Mouse (Mus musculus): ENCODE data around the gene Hhat. TPM values are rescaled to one million over a fixed set of nuclear protein-coding genes. Genes with fewer than 3 reads are reported as not detected.

The Hhat gene
- total and polyA plus RNA-seq, 3 experiments: 1.6 to 2.8 (median 2.1) TPM

DNA sequence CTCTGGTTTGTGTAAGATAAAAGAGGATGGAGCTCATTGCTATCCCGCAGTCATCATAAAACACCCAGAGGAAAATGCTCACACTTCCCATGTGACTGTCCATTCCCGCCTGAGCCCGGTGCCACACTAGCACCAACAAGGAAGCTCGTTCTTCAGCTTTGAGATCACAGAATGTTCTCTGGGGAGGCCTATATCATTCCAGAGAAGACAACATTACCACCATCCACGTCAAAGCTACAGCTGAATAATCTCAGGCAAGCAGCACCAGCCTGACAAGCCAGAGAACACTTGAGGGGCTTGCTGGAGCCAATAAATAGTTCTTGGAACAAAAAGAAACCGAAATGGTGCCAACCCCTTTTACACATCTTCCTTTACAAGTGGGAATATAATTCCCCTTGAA is 113.6 kb downstream of the Hhat start:
- no peak overlapping the region for H3K9ac ChIP-seq (ENCODE audit: low read depth, low read length)
- no peak for DNase-seq
- no peaks in the 10 kb centered on the region for H3K27me3 ChIP-seq (ENCODE audit: control insufficient read depth, insufficient read depth, low read length)
- TF ChIP-seq EP300 (IDR thresholded peaks at IDR 0.05; ENCODE audit: insufficient read depth, low read depth, low read length) (no peak), CTCF (IDR thresholded peaks at IDR 0.05) (no peak), POLR2A (IDR thresholded peaks at IDR 0.05; ENCODE audit: insufficient read depth, low read depth, low read length) (no peak)
- no peaks in the 10 kb centered on the region for H3K36me3 ChIP-seq (ENCODE audit: control insufficient read depth, insufficient read depth, low read length)
- no peak overlapping the region for H3K27ac ChIP-seq
- no peak overlapping the region for H3K4me3 ChIP-seq
- 61% methylated on average over 6 of the region's 6 CpGs for WGBS
- intact Hi-C loops (cut with DNase I): no loop called here
- no peaks in the 10 kb centered on the region for H3K79me2 ChIP-seq (replicated peaks; ENCODE audit: control insufficient read depth, insufficient read depth, low read length)
- no peaks in the 10 kb centered on the region for H3K4me1 ChIP-seq (ENCODE audit: control insufficient read depth, insufficient read depth, low read length)

DNA sequence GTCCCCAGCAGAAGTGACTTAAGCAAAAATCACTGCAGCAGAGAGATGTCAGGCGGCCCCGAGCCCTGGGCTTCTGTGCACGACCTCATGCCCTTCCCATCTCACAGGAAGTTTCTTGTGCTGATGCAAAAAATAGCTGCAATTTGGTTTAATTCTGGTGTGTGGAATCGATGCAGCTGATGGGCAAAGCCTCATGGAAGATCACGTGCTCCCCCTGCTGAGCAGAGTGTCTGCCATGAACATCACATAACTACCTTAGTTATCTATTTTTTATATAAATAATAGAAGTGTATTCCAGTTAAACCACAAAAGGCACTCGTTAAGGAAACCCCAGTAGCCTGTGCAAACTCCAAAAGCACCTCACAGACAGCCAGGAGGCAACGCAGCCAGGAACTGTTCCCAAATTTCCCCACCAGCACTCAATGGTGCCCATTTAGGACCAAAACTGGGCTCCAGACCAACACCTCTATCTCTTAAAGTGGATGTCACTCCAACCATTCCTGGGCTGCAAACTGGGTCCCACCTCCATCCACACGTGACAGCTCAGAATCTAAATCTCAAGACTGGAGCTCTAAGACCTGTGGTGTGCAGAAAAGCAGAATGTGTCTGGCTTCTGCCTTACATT is 118.9 kb downstream of the Hhat start:
- TF ChIP-seq CTCF (IDR thresholded peaks at IDR 0.05): 0 out of 2 replicates have a peak, but pooled peaks have one; percentile 17
- TF ChIP-seq POLR2A (IDR thresholded peaks at IDR 0.05; ENCODE audit: insufficient read depth, low read depth, low read length): no peak
- 0 out of 2 replicates have a peak, but pooled peaks have one; percentile 53 for TF ChIP-seq EP300 (IDR thresholded peaks at IDR 0.05; ENCODE audit: insufficient read depth, low read depth, low read length)
- Histone ChIP-seq H3K4me1 (ENCODE audit: control insufficient read depth, insufficient read depth, low read length) (no peaks in the 10 kb centered on the region; the same call in 1 of the 2 replicates), H3K27me3 (ENCODE audit: control insufficient read depth, insufficient read depth, low read length) (no peaks in the 10 kb centered on the region), H3K27ac (peak overlapping the region; percentile 55), H3K9ac (ENCODE audit: low read depth, low read length) (no peak overlapping the region; the same call in 1 of the 2 replicates), H3K4me3 (no peak overlapping the region), H3K36me3 (ENCODE audit: control insufficient read depth, insufficient read depth, low read length) (no peaks in the 10 kb centered on the region), H3K79me2 (replicated peaks; ENCODE audit: control insufficient read depth, insufficient read depth, low read length) (no peaks in the 10 kb centered on the region)
- peak in 1 of 2 experiments; percentile 51 for DNase-seq
- intact Hi-C loops (cut with DNase I): loop anchor here (5.0 kb wide), 1 partner anchor 40 kb away; no protein-coding TSS in a partner anchor
- 31% methylated on average over 8 of the region's 8 CpGs for WGBS

DNA sequence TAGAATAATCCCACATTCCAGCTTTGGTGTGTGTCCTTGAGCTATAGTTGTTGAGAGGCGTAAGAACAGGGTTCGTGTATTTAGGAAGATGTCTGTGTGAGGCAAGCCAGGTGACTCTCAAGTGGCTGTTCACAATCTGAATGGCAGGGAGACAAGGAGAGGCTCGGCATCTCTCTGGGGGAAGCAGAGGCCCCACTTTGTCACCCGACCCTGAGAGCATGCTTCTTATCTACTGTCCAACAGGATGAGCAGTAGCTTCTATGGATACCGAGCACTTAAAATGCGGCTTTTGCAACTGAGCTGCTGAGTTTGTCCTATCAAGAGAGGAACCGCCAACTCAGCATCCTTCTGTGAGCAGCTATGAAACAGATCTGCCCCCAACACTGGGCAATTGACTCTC is 120.4 kb downstream of the Hhat start:
- TF ChIP-seq POLR2A (IDR thresholded peaks at IDR 0.05; ENCODE audit: insufficient read depth, low read depth, low read length): no peak
- TF ChIP-seq CTCF (IDR thresholded peaks at IDR 0.05): no peak
- no peak for TF ChIP-seq EP300 (IDR thresholded peaks at IDR 0.05; ENCODE audit: insufficient read depth, low read depth, low read length)
- Histone ChIP-seq H3K27me3 (ENCODE audit: control insufficient read depth, insufficient read depth, low read length) (no peaks in the 10 kb centered on the region), H3K4me1 (ENCODE audit: control insufficient read depth, insufficient read depth, low read length) (no peaks in the 10 kb centered on the region; the same call in 1 of the 2 replicates), H3K9ac (ENCODE audit: low read depth, low read length) (no peak overlapping the region), H3K36me3 (ENCODE audit: control insufficient read depth, insufficient read depth, low read length) (no peaks in the 10 kb centered on the region), H3K79me2 (replicated peaks; ENCODE audit: control insufficient read depth, insufficient read depth, low read length) (no peaks in the 10 kb centered on the region), H3K4me3 (no peak overlapping the region), H3K27ac (no peak overlapping the region)
- DNase-seq: no peak
- WGBS: 58% methylated on average over 7 of the region's 7 CpGs
- intact Hi-C loops (cut with DNase I): loop anchor here (5.0 kb wide), 1 partner anchor 38 kb away; no protein-coding TSS in a partner anchor

DNA sequence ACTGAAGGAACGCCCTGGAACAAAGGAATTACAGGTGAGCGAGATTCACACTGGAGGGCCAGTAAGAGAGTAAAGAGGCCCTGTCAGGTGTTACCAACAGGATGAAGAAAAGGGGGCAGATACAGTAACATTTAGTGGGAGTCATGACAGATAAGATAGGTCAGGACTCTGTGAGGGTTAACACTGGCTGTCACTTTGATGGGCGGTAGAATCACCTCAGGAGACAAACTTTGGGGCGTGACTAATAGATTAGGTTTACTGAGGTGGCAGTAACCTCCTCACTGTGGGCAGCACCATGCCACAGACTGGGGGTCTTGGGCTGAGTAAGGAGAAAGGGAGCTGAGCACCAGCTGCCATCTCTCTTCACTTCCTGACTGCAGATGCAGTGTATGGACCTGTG is 121.0 kb downstream of the Hhat start:
- Histone ChIP-seq H3K27ac (no peak overlapping the region), H3K4me1 (ENCODE audit: control insufficient read depth, insufficient read depth, low read length) (no peaks in the 10 kb centered on the region; the same call in 1 of the 2 replicates), H3K36me3 (ENCODE audit: control insufficient read depth, insufficient read depth, low read length) (no peaks in the 10 kb centered on the region), H3K27me3 (ENCODE audit: control insufficient read depth, insufficient read depth, low read length) (no peaks in the 10 kb centered on the region), H3K9ac (ENCODE audit: low read depth, low read length) (no peak overlapping the region), H3K79me2 (replicated peaks; ENCODE audit: control insufficient read depth, insufficient read depth, low read length) (no peaks in the 10 kb centered on the region), H3K4me3 (no peak overlapping the region)
- WGBS: 91% methylated on average over 4 of the region's 4 CpGs
- TF ChIP-seq CTCF (IDR thresholded peaks at IDR 0.05) (no peak), EP300 (IDR thresholded peaks at IDR 0.05; ENCODE audit: insufficient read depth, low read depth, low read length) (no peak), POLR2A (IDR thresholded peaks at IDR 0.05; ENCODE audit: insufficient read depth, low read depth, low read length) (no peak)
- no peak for DNase-seq
- intact Hi-C loops (cut with DNase I): loop anchor here (5.0 kb wide), 1 partner anchor 38 kb away; no protein-coding TSS in a partner anchor

DNA sequence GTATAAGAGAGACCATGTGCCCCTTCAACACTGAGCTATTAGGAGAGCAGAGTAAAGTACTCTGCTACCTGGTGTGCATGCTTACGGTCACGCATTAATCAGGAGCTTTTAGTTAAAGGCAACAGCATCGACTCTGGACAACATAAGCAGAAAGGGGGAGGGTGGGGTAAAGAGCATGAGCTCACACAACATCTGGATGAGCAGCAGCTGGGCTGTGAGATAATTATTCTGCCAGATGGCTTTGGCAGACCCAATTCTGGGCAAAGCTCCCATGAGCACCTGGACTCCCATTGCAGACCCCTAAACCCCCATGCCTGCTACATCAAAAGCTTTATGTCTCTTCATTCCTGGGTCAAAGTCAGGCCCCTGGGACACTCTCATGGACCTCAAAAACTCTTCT is 121.8 kb downstream of the Hhat start:
- TF ChIP-seq EP300 (IDR thresholded peaks at IDR 0.05; ENCODE audit: insufficient read depth, low read depth, low read length): no peak
- TF ChIP-seq POLR2A (IDR thresholded peaks at IDR 0.05; ENCODE audit: insufficient read depth, low read depth, low read length): no peak
- no peak for TF ChIP-seq CTCF (IDR thresholded peaks at IDR 0.05)
- no peaks in the 10 kb centered on the region for H3K27me3 ChIP-seq (ENCODE audit: control insufficient read depth, insufficient read depth, low read length)
- H3K79me2 ChIP-seq (replicated peaks; ENCODE audit: control insufficient read depth, insufficient read depth, low read length): no peaks in the 10 kb centered on the region
- H3K4me3 ChIP-seq: no peak overlapping the region
- no peak overlapping the region for H3K9ac ChIP-seq (ENCODE audit: low read depth, low read length)
- H3K4me1 ChIP-seq (ENCODE audit: control insufficient read depth, insufficient read depth, low read length): no peaks in the 10 kb centered on the region; the same call in 1 of the 2 replicates
- no peak overlapping the region for H3K27ac ChIP-seq
- 71% methylated on average over 3 of the region's 3 CpGs for WGBS
- intact Hi-C loops (cut with DNase I): no loop called here
- no peaks in the 10 kb centered on the region for H3K36me3 ChIP-seq (ENCODE audit: control insufficient read depth, insufficient read depth, low read length)
- DNase-seq: no peak

DNA sequence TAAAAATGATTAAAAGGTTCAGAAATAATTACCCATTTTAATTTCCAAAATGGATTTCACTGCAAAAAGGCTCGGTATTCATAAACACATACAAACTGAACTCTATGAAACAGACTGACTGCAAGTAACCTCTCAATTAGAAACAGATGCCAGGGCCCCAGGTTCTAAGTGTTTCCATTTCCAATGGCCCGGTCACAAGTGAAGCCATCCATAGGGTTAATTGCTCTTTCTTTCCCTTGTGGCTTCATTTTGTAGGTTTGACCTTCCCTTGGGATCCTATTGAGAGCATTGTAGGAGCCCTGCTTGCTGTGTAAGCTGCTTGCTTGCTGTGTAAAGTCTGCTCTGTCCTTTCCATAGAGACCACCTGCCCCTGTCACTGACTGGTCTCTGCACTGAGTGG is 123.7 kb downstream of the Hhat start:
- no peaks in the 10 kb centered on the region for H3K27me3 ChIP-seq (ENCODE audit: control insufficient read depth, insufficient read depth, low read length)
- WGBS: 89% methylated on average over 2 of the region's 2 CpGs
- H3K4me3 ChIP-seq: no peak overlapping the region
- DNase-seq: no peak
- TF ChIP-seq POLR2A (IDR thresholded peaks at IDR 0.05; ENCODE audit: insufficient read depth, low read depth, low read length): no peak
- no peak for TF ChIP-seq EP300 (IDR thresholded peaks at IDR 0.05; ENCODE audit: insufficient read depth, low read depth, low read length)
- intact Hi-C loops (cut with DNase I): no loop called here
- no peak overlapping the region for H3K27ac ChIP-seq
- no peaks in the 10 kb centered on the region; the same call in 1 of the 2 replicates for H3K4me1 ChIP-seq (ENCODE audit: control insufficient read depth, insufficient read depth, low read length)
- no peaks in the 10 kb centered on the region for H3K36me3 ChIP-seq (ENCODE audit: control insufficient read depth, insufficient read depth, low read length)
- no peaks in the 10 kb centered on the region for H3K79me2 ChIP-seq (replicated peaks; ENCODE audit: control insufficient read depth, insufficient read depth, low read length)
- no peak overlapping the region for H3K9ac ChIP-seq (ENCODE audit: low read depth, low read length)
